Mouse (Mus musculus): ENCODE data around the gene Fndc7. TPM values are rescaled to one million over a fixed set of nuclear protein-coding genes. Genes with fewer than 3 reads are reported as not detected.
"Not testable (repeated sequence)": the region's sequence is repeated elsewhere in the genome, so short reads cannot be mapped to it uniquely, and the experiment has no call there.

Gene Fndc7
- total RNA-seq, 1 experiment from 2014 or later, result 0.47 TPM

DNA sequence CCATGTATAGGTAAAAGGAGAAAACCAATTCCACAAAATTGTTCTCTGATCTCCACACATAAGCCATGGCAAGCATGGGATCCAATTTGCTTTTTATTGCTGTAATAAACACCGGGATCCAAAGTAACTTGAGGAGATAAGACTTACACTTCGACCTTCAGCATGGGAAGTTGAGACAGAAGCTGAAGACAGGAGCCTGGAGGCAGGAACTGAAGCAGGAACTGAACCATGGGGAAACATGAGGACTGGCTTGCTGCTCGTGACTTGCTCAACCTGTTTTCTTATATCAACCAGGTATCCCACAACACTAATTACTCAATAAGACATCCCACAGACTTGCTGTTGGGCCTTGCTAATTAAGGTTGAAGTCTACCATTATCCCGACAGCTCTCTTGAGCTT is 3.1 kb upstream of the Fndc7 start:
- ATAC-seq (ENCODE audit: extremely low read depth, insufficient number of reproducible peaks, low FRiP score, poor library complexity, severe bottlenecking), result no peak

DNA sequence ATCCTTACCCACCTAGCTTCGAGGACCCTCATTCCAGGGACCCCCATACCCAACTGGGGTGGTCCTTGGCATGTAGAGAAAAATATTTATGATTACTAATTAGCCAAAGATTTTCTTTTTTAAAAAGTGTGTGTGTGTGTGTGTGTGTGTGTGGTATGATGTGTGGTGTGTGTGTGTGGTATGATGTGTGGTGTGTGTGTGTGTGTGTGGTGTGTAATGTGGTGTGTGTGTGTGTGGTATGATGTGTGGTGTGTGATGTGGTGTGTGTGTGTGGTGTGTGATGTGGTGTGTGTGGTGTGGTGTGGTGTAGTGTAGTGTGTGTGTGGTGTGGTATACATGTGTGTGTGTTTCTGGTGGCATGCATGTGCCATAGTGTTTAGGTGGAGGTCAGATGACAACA is 2.3 kb upstream of the Fndc7 start:
- ATAC-seq (ENCODE audit: extremely low read depth, insufficient number of reproducible peaks, low FRiP score, poor library complexity, severe bottlenecking), result no peak

DNA sequence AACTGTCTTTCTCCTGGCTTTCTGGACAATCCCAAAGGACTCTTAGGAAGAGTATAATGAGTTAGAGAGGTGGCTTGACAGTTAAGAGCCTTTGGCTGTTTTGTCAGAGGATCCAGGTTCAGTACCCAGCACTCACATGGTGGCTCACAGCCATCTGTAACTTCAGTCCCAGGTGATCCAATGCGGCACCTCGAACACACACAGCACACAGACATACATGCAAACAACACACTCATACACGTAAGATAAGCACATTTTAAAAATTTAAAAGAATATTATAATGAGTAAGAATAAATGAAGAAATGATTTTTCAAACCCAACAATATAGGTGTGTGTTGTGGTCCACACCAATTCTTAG is 2.2 kb downstream of the Fndc7 start:
- ATAC-seq (ENCODE audit: extremely low read depth, insufficient number of reproducible peaks, low FRiP score, poor library complexity, severe bottlenecking), result no peak

DNA sequence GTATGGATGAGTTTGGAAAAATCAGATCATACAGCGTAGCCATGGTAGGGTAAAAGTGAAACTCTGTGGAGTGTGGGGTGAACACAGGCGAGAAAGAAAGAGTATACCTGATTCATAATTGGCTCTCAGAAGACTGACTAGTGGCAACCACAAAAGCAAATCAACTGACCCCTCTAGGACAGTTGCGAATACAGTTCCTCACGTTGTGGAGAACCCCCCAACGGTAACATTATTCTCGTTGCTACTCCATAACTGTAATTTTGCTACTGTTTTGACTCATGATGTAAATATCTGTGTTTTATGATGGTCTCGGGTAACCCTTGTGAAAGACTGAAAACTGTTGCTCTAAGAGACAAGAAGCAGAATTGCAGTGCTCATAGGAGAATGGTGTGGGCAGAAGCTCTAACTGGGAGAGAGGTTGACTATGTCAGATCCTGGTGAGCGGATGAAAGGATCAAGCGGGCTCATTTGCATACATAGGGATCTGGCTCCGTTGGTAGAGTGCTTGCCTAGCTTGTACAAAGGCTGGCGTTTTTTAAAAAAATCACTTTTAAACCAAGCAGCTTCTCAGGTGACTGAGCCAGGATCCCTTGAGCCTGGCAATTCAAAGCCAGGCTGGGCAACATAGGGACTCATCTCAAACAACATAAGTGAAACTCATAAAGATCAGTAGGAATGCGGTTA is 2.7 kb downstream of the Fndc7 start:
- ATAC-seq (ENCODE audit: extremely low read depth, insufficient number of reproducible peaks, low FRiP score, poor library complexity, severe bottlenecking), result no peak

DNA sequence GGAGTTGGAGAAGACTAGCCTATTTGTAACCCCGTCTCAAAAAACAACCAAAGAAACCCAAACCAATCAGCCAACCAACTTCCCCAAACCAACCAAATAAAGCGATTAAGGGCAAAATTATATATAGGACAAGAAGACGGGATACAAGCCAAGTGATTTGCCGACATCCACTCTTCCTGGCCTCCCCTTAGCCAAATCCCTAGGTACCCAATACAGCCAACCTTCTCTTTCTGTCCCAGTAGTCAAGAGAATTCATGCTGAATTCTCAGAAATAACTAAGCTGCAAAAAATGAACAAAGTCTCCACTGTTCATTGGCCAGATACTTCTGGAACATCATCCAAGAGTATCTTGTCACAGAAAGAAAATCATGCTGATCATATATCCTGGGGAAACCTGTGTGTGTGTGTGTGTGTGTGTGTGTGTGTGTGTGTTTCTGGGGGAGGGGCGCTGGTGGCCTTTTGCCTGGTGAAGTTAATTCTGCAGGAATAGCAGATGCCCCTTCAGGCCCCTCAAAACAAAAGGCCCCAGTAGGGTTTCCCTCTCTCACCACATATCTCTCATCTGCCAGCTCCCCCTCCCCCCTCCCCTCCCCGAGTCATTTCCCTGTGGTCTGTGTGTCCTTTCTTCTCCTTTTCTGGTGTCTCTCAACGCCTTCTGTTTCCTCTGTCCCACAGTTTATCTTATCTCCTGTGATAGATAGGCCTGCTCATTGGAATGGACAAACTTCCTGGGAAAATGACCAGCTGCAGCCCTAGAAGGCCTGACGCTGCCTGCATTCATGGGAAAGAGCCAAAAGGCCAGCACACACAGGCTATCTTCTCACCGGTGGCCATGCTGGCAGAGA is 3.9 kb downstream of the Fndc7 start:
- ATAC-seq (ENCODE audit: extremely low read depth, insufficient number of reproducible peaks, low FRiP score, poor library complexity, severe bottlenecking), result peak; percentile 38; the same call in 1 of the 2 replicates

DNA sequence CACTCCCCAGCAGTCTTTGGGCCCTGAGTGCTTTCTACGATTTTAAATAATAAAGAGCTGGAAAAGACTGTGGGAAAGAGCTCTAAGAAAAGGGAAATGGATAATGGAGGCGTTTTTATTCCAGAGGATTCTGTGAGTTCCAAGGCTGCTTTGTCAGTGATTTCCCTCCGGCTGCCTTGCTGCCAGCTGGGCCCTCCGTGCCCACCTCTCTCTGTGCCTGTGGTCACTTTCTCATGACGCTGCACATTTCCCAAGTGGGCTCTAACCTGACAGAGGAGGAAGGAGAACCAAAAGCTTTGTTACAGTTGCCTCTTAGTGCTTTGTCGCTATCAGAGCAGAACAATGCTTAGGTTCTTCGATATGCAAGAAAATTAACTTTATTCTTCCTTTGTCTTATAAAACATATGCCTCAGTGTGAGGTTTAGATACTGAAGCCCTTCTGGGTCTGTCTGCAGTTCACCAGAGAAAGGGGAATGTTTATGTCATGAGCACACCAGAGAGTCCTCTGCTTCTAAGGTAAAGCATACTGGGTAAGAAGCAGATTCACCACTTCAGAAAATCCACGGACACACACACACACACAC is 5.0 kb downstream of the Fndc7 start:
- no peak for ATAC-seq (ENCODE audit: extremely low read depth, insufficient number of reproducible peaks, low FRiP score, poor library complexity, severe bottlenecking)

DNA sequence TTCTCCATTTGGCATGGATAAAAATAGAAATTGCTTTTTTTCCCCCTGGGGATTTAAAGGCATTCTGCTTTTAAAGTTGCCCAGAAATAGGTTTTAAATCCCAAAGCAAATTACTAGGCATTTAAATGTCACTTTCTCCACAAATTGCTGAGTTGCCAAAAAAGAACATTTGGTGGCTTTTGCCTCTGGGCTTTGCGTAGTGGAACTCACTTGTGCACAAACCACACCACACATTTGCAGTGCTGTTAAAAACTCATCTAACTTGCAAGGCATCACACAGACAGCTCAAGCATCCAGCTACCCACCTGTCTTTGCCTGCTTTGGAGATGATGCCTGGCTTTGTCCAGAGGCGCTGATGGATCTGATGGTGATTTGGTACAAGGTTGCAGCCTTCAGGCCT is 6.7 kb downstream of the Fndc7 start:
- no peak for ATAC-seq (ENCODE audit: extremely low read depth, insufficient number of reproducible peaks, low FRiP score, poor library complexity, severe bottlenecking)

DNA sequence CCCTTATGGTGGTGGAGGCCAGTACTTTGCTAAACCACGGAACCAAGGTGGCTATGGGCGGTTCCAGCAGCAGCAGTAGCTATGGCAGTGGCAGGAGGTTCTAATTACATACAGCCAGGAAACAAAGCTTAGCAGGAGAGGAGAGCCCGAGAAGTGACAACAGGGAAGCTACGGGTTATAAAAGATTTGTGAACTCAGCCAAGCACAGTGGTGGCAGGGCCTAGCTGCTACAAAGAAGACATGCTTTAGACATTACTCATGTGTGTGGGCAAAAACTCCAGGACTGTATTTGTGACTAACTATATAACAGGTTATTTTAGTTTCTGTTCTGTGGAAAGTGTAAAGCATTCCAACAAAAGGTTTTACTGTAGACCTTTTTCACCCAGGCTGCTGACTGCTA is 7.9 kb downstream of the Fndc7 start:
- not testable (repeated sequence) for ATAC-seq (ENCODE audit: extremely low read depth, insufficient number of reproducible peaks, low FRiP score, poor library complexity, severe bottlenecking)

DNA sequence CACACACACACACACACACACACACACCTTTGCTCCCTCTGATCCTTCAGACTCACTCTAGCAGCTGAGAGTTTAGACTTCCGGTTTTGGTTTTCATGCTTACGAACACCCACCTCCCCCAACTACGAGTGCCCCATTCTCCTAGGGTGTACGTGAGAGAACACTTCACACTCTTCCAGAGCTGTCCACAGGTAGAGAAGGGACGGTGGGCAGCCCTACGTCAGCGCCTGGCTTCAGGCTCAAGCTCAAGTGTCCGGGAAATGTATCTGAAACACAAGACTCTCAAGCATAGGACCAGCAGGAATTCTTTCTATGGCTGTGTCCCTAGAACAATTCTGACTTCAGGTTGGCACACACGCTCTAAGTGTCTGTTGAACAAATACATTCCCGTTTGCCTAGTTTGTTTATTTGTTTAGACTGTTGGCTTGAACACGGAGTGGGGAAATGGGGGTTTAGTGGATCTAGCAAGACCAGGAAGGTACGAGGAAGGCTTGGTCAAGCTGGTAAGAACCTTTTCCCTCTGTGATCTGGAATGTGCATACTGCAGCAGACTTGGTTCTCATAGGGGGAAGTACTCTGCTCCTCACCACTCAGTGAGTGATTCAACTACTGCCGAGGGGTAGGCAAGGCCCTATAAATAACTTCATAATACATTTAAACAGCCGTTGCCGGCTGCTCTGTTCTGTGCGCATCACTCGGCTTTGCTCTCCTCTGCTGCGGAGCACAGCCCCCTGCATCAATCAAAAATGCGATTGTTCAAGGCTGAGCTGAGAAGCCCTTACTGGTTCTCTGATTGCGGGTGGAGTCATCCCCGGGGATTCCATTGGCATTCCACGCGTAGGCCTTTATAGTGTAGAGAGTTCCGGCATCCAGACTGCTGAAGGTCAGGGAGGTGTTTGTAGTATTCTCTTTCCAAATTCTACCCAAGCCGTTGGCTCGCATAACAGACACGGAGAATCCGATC is 9.0 kb downstream of the Fndc7 start:
- ATAC-seq (ENCODE audit: extremely low read depth, insufficient number of reproducible peaks, low FRiP score, poor library complexity, severe bottlenecking), result peak; percentile 59

DNA sequence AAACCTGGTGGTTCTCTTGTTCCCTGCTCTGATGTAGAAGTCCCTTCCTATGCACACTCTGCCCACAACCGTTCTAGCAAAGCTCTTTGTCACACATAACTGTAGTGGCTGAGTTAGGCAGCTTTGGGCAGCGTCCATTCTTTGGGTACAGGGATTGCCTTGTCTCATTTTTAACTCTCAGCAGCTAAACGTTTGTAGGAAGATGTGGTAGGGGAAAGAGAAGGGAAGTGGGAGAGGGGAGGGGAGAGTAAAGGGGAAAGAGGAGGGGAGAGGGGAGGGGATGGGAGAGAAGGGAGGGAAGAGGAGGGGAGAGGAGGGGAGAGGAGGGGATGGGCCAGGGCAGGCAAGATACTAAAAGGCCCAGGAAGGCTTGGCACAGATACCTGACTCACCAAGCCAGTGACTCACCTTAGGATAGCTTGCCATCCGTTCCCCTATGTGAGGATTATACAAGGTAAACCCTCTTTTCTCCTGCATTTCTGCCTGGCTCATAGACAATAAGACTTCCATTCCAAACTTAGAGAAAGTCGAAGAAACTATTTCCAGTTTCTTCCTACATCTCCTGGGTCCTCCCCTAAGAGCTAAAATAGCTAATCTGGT is 9.9 kb downstream of the Fndc7 start:
- no peak for ATAC-seq (ENCODE audit: extremely low read depth, insufficient number of reproducible peaks, low FRiP score, poor library complexity, severe bottlenecking)

DNA sequence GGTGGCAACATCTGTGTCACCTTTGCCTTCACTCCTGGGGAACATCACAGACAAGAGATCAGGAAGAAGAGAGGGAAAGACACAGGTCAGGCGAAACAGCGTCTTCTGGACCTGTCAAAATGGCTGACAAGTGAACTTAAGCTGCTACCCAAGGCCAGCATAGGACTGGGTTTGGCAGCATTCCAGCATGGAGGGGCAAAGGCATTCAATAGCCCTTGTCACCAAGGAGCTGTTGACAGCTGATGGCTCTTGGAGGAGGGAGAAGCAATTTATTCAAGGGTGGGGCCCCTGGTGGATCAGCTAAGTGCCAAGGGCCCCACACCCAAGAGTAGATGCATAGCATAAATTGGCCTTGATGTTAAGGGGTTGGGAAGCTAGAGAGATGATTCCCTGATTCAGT is 10.7 kb downstream of the Fndc7 start:
- no peak for ATAC-seq (ENCODE audit: extremely low read depth, insufficient number of reproducible peaks, low FRiP score, poor library complexity, severe bottlenecking)

DNA sequence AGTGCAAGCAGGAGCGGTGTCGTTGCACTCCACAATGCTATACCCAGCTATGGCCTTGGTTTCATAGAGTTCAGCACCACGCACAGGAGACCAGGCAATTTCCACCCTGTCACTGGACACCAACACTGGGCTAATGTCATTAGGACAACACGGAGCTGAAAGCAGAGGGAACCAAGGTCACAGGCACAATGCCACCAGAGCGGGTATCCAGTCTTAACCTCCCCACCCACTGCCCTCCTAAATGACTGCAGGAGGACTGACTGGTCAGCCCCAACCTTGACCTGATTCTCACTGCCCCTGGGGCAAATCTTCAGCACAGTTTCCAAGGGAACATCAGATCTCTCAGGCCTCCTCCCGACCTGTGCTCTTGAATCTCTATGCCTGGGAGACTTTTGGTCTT is 19.2 kb downstream of the Fndc7 start:
- no peak for ATAC-seq (ENCODE audit: extremely low read depth, insufficient number of reproducible peaks, low FRiP score, poor library complexity, severe bottlenecking)

DNA sequence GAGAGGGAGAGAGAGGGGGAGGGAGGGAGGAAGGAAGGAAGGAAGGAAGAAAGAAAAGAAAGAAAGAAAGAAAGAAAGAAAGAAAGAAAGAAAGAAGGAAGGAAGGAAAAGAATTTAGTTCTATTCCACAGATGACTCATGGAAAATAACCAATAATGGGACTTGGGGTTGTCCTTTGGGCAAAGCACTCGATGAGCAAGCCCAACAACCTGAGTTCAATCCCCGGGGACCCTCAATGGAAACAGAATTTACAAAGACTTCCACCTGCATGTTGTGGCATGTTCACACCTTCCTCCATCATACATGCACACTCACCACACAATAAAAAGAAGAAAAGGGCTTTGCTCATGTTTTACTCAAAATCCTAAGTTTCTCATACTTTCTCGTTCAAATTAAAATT is 22.4 kb downstream of the Fndc7 start:
- no peak for ATAC-seq (ENCODE audit: extremely low read depth, insufficient number of reproducible peaks, low FRiP score, poor library complexity, severe bottlenecking)

DNA sequence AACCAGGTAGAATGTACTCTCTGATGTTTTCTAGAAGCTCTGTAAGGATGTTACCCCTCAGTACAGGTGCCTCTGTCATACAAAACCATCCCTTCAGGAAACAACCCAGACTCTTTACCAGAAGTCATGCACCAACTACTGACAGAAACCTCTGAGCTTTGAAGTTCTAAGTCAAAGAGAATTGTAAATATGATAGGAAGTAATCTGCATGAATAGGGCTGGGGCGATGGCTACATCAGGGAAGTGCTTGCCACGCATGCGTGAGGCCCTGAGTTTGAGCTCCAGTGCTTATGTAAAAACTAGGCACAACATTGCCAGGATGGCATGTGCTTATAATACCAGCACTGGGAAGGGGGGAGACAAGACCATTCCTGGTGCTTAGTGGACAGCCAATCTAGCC is 24.1 kb downstream of the Fndc7 start:
- ATAC-seq (ENCODE audit: extremely low read depth, insufficient number of reproducible peaks, low FRiP score, poor library complexity, severe bottlenecking), result peak; percentile 36; the same call in 1 of the 2 replicates

DNA sequence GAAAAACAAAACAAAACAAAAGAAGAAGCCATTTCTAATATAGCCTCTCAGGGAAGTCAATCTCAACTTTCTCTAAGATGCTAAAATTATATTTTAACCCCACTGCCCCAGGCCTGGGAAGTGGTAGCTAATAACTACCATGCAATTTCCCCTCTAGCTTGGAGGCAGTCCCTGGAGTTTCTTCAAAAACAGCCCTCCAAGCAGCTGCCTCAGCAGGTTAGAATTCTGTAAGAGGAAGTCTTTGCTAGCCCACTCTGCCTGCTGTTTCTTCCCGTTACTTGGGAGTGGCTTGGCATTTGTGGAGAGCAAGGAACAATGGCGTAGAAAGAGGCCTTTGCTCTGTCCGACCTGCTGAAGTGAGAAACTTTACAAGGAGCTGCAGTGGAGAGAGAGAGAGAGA is 24.7 kb downstream of the Fndc7 start:
- ATAC-seq (ENCODE audit: extremely low read depth, insufficient number of reproducible peaks, low FRiP score, poor library complexity, severe bottlenecking), result no peak

DNA sequence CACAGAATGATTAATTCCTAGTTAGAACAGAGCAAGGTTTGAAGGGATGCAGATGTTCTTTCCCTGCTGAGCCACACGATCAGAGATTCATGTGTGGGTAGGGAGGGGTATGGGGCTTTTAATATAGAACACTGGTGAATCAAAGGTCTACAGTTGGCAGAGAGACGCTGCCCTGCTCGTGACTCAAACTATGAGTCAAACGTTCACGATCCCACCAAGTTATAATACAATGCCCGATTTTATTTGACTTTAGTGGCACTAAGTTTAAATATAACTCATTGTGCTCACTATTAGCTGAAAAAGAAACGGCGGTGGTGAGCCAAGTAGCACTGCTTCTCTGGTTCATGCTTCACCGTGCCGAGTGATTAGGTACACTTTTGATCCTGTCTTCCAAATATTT is 26.7 kb downstream of the Fndc7 start:
- ATAC-seq (ENCODE audit: extremely low read depth, insufficient number of reproducible peaks, low FRiP score, poor library complexity, severe bottlenecking), result no peak

DNA sequence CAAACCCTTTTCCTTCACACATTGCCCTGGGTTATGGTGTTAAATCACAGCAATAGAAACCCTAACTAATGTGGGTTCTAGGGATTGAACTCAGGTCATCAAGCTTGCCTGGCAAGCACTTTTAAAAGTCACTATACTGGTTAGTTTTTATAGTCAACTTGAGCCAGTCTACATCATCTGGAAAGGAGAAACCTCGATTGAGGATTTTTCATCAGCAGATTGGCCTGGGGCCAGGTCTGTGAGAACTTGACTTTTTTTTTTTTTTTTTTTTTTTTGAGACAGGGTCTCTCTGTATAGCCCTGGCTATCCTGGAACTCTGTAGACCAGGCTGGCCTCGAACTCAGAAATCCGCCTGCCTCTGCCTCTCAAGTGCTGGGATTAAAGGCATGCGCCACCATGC is 27.5 kb downstream of the Fndc7 start:
- not testable (repeated sequence) for ATAC-seq (ENCODE audit: extremely low read depth, insufficient number of reproducible peaks, low FRiP score, poor library complexity, severe bottlenecking)

DNA sequence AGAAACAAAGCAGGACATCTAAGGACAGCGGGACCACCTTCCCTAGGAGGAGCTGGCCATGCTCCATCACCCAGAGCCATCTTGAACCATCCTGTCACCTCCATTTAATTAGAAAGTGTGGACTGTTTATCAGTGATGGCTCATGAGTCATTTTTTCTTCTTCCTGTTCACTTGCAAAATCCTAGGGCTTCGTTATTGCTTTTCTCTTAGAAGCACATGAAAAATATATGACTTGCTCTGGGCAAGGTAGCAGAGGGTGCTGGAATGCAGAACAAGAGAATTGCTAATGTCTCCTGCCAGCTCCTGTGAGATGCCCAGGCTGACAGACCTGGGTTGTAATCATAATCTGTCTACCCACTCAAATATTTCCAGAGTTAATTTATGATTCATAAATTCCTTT is 29.0 kb downstream of the Fndc7 start:
- no peak for ATAC-seq (ENCODE audit: extremely low read depth, insufficient number of reproducible peaks, low FRiP score, poor library complexity, severe bottlenecking)
